ENCODE assay signal across 24 mouse cellular contexts in genomic region chr10:107021118-107021517, GRCm38 (mm10).
"Had no signal": no experiment of that assay in that cellular context is flagged by ENCODE, and none has a peak within 500 bp of the region (broad histone marks: within the 10 kb centered on the region; RNA-seq: fewer than 3 reads in every experiment).

No protein-coding gene starts in this region.

- H3K27ac ChIP-seq: heart, adult 2 months; heart, embryonic 13.5 days; heart, embryonic 15.5 days; hindbrain, embryonic 13.5 days; hindbrain, embryonic 15.5 days; hindbrain, postnatal 0 days; kidney, embryonic 15.5 days; limb, embryonic 13.5 days; limb, embryonic 15.5 days had no signal

- H3K4me3 ChIP-seq: heart, adult 2 months; heart, embryonic 13.5 days; heart, embryonic 15.5 days; hindbrain, embryonic 13.5 days; hindbrain, embryonic 15.5 days; kidney, embryonic 15.5 days; limb, embryonic 13.5 days; limb, embryonic 15.5 days had no signal

- H3K9me3 ChIP-seq: heart, embryonic 13.5 days; heart, embryonic 15.5 days; hindbrain, embryonic 13.5 days; hindbrain, embryonic 15.5 days; kidney, embryonic 15.5 days; limb, embryonic 13.5 days; limb, embryonic 15.5 days had no signal

- H3K9ac ChIP-seq: heart, embryonic 13.5 days; heart, embryonic 15.5 days; hindbrain, embryonic 13.5 days; hindbrain, embryonic 15.5 days; kidney, embryonic 15.5 days; limb, embryonic 13.5 days; limb, embryonic 15.5 days had no signal

- H3K36me3 ChIP-seq: heart, embryonic 13.5 days; heart, embryonic 15.5 days; hindbrain, embryonic 13.5 days; hindbrain, embryonic 15.5 days; kidney, embryonic 15.5 days; limb, embryonic 13.5 days; limb, embryonic 15.5 days had no signal

- ATAC-seq: hindbrain, postnatal 0 days; intestine, embryonic 16.5 days had no signal

- H3K4me1 ChIP-seq: heart, embryonic 13.5 days; heart, embryonic 15.5 days; hindbrain, embryonic 13.5 days; hindbrain, embryonic 15.5 days; kidney, embryonic 15.5 days; limb, embryonic 13.5 days; limb, embryonic 15.5 days had no signal

- H3K27me3 ChIP-seq: heart, embryonic 13.5 days; heart, embryonic 15.5 days; hindbrain, embryonic 13.5 days; hindbrain, embryonic 15.5 days; kidney, embryonic 15.5 days; limb, embryonic 13.5 days; limb, embryonic 15.5 days had no signal

- H3K4me2 ChIP-seq: heart, embryonic 11.5 days; heart, embryonic 13.5 days; heart, embryonic 15.5 days; hindbrain, embryonic 13.5 days; hindbrain, embryonic 15.5 days; kidney, embryonic 15.5 days; limb, embryonic 13.5 days; limb, embryonic 15.5 days had no signal

- DNase-seq: gastrocnemius, postnatal 14 days; gastrocnemius, postnatal 36 days; heart, adult 11 months; heart, adult 2 months; heart, postnatal 14 days; heart, postnatal 36 days; kidney, adult 11 months; kidney, adult 2 months; kidney, adult 9 months; kidney, postnatal 14 days; kidney, postnatal 36 days; layer of hippocampus, adult 9-11 months; layer of hippocampus, postnatal 36 days; left cerebral cortex, postnatal 4 days had no signal
